Mouse (Mus musculus) limb, embryonic 14.5 days (tissue): ENCODE measurements around the gene Mettl21a. TPM values are rescaled to one million over a fixed set of nuclear protein-coding genes. Genes with fewer than 3 reads are reported as not detected.

Experiments used
- ATAC-seq: fragments of 200-750 bp; cut with Nextera tagmentation; 2 replicates; pipeline ENCODE4 v1.8.0; 2017; ENCODE audit warnings: low read depth, moderate number of reproducible peaks, moderate TSS enrichment; ENCODE audit not compliant: low FRiP score
- DNase-seq: peaks from one replicate; pipeline ENCODE4 v3.0.0-alpha.2; 2015; ENCODE audit warnings: low spot score
- H3K27ac ChIP-seq: fragments of 300-500 bp; sonication (generic); replicated peaks from 2 replicates; pipeline ENCODE4 v1.5.1; 2014; ENCODE audit warnings: low read depth, mild to moderate bottlenecking, low read length, moderate library complexity, mixed read lengths
- H3K27me3 ChIP-seq: fragments of 300-500 bp; sonication (generic); 2 replicates; pipeline ENCODE4 v1.6.1; 2014; ENCODE audit warnings: low read length, mixed read lengths; ENCODE audit not compliant: control insufficient read depth, insufficient read depth
- H3K36me3 ChIP-seq: fragments of 300-500 bp; sonication (generic); 2 replicates; pipeline ENCODE4 v1.6.1; 2014; ENCODE audit warnings: mild to moderate bottlenecking, low read length, moderate library complexity, mixed read lengths; ENCODE audit not compliant: control insufficient read depth, insufficient read depth
- H3K4me1 ChIP-seq: fragments of 300-500 bp; sonication (generic); 2 replicates; pipeline ENCODE4 v1.6.1; 2014; ENCODE audit warnings: antibody characterized with exemption, low read length, mixed read lengths; ENCODE audit not compliant: control insufficient read depth, insufficient read depth
- H3K4me2 ChIP-seq: fragments of 300-500 bp; sonication (generic); replicated peaks from 2 replicates; pipeline ENCODE4 v1.6.1; 2014; ENCODE audit warnings: low read depth, mild to moderate bottlenecking, low read length, moderate library complexity; ENCODE audit not compliant: severe bottlenecking
- H3K4me3 ChIP-seq: fragments of 300-500 bp; sonication (generic); replicated peaks from 2 replicates; pipeline ENCODE4 v1.5.1; 2014; ENCODE audit warnings: low read length
- H3K9ac ChIP-seq: fragments of 300-500 bp; sonication (generic); 2 replicates; pipeline ENCODE4 v1.6.1; 2014; ENCODE audit warnings: mild to moderate bottlenecking, low read depth, low read length, moderate library complexity; ENCODE audit not compliant: severe bottlenecking
- H3K9me3 ChIP-seq: fragments of 300-500 bp; sonication (generic); 2 replicates; pipeline ENCODE4 v1.6.1; 2016; ENCODE audit warnings: low read length; ENCODE audit not compliant: control insufficient read depth
- POLR2A ChIP-seq: fragments of 200-500 bp; IDR thresholded peaks from 2 replicates; pipeline ENCODE4 v1.8.0; 2012; ENCODE audit warnings: inconsistent platforms, mild to moderate bottlenecking, moderate library complexity, borderline replicate concordance; ENCODE audit not compliant: insufficient read depth, insufficient read length; ENCODE audit errors: extremely low read depth
- WGBS: fragments of 180-500 bp; shearing (Covaris S2); extraction: QIAGEN DNeasy Blood & Tissue Kit; methylation state at CpG from one replicate; pipeline ENCODE4 v1.1.7; 2014; 5-methylcytosine and 5-hydroxymethylcytosine counted together
- polyA plus RNA-seq, 2 experiments: library from polyadenylated mRNA; depleted of rRNA in 1 of 2; stranded (reverse) in 1 of 2; unstranded in 1 of 2; fragments of >200 nt; fragmentation: Nextera tagmentation in 1 of 2; extraction: Ambion mirVana in 1 of 2; gene quantifications; 2 replicates each; pipeline versions ENCODE4 v1.2.1 to v1.2.3; 2012 to 2014

Mettl21a gene
- polyA plus RNA-seq, 2 experiments = 20.7 to 27.6 TPM

GRCm38 (mm10) chr1:64617715-64617984 is 608 bp upstream of the Mettl21a start:
- under 1% methylated on average over 14 of the region's 15 CpGs for WGBS
- no peaks in the 10 kb centered on the region for H3K27me3 ChIP-seq
- peak; percentile 79 for ATAC-seq

GRCm38 (mm10) chr1:64616531-64616880 is 536 bp downstream of the Mettl21a start:
- peak overlapping the region; percentile 97 for H3K27ac ChIP-seq
- no peak for DNase-seq

More at GRCm38 (mm10) chr1:64617715-64617984, 608 bp upstream of the Mettl21a start:
- DNase-seq = peak; percentile 65
- TF ChIP-seq POLR2A = no peak
- Histone ChIP-seq H3K9me3 (no peaks in the 10 kb centered on the region), H3K4me1 (peaks cover 19% of the 10 kb centered on the region), H3K4me3 (peak overlapping the region; percentile 80), H3K36me3 (peaks cover 11% of the 10 kb centered on the region), H3K4me2 (peak overlapping the region; percentile 77), H3K27ac (peak overlapping the region; percentile 97), H3K9ac (peak overlapping the region; percentile 96)

GRCm38 (mm10) chr1:64616076-64616475 is 966 bp downstream of the Mettl21a start:
- no peaks in the 10 kb centered on the region for H3K9me3 ChIP-seq
- no peak for TF ChIP-seq POLR2A
- H3K4me3 ChIP-seq = peak overlapping the region; percentile 80
- peak overlapping the region; percentile 96 for H3K9ac ChIP-seq
- peak overlapping the region; percentile 97; the same call in 1 of the 2 replicates for H3K27ac ChIP-seq
- DNase-seq (no peak), ATAC-seq (no peak)
- no peaks in the 10 kb centered on the region for H3K27me3 ChIP-seq
- H3K4me1 ChIP-seq = peaks cover 19% of the 10 kb centered on the region
- H3K36me3 ChIP-seq = peaks cover 16% of the 10 kb centered on the region
- H3K4me2 ChIP-seq = peak overlapping the region; percentile 77
- WGBS = 61% methylated on average over 6 of the region's 6 CpGs

More at GRCm38 (mm10) chr1:64616531-64616880, 536 bp downstream of the Mettl21a start:
- Histone ChIP-seq H3K36me3 (peaks cover 16% of the 10 kb centered on the region), H3K4me3 (peak overlapping the region; percentile 80), H3K9me3 (no peaks in the 10 kb centered on the region), H3K27me3 (no peaks in the 10 kb centered on the region), H3K4me1 (peaks cover 19% of the 10 kb centered on the region), H3K9ac (peak overlapping the region; percentile 96), H3K4me2 (peak overlapping the region; percentile 77)
- ATAC-seq = no peak
- TF ChIP-seq POLR2A = no peak
- 4% methylated on average over 8 of the region's 8 CpGs for whole genome bisulfite sequencing

- Histone ChIP-seq H3K4me3 (0 out of 2 replicates have a peak overlapping the region, but pooled peaks have one; percentile 5), H3K9ac (no peak overlapping the region), H3K4me1 (peaks cover 19% of the 10 kb centered on the region), H3K36me3 (peaks cover 17% of the 10 kb centered on the region), H3K27me3 (no peaks in the 10 kb centered on the region), H3K4me2 (peak overlapping the region; percentile 77), H3K27ac (peak overlapping the region; percentile 6; the same call in 1 of the 2 replicates), H3K9me3 (no peaks in the 10 kb centered on the region)
- DNase-seq = peak; percentile 38
- ATAC-seq = no peak
- no peak for TF ChIP-seq POLR2A
- WGBS = 59% methylated on average over 11 of the region's 11 CpGs
These were observed 1.5 kb downstream of the Mettl21a start for GRCm38 (mm10) chr1:64615531-64615991.

- no peaks in the 10 kb centered on the region for H3K9me3 ChIP-seq
- peaks cover 24% of the 10 kb centered on the region for H3K36me3 ChIP-seq
- peak overlapping the region; percentile 77; the same call in 1 of the 2 replicates for H3K4me2 ChIP-seq
- H3K27me3 ChIP-seq = no peaks in the 10 kb centered on the region
- H3K4me1 ChIP-seq = peaks cover 19% of the 10 kb centered on the region
- H3K9ac ChIP-seq = no peak overlapping the region
- no peak for ATAC-seq
- H3K4me3 ChIP-seq = no peak overlapping the region
- 0 out of 2 replicates have a peak overlapping the region, but pooled peaks have one; percentile 6 for H3K27ac ChIP-seq
- 84% methylated on average over 10 of the region's 10 CpGs for WGBS
- no peak for TF ChIP-seq POLR2A
- DNase-seq = no peak
These were observed 2.2 kb downstream of the Mettl21a start for GRCm38 (mm10) chr1:64614801-64615345.
